Mouse (Mus musculus): ENCODE results near the gene Gm15448. TPM values are rescaled to one million over a fixed set of nuclear protein-coding genes. Genes with fewer than 3 reads are reported as not detected.
"Not testable (repeated sequence)": the region's sequence is repeated elsewhere in the genome, so short reads cannot be mapped to it uniquely, and the experiment has no call there.

The Gm15448 gene
- polyA plus RNA-seq (2016; fragmentation: Nextera tagmentation; extraction: Ambion mirVana) = not detected in 2 replicates

DNA sequence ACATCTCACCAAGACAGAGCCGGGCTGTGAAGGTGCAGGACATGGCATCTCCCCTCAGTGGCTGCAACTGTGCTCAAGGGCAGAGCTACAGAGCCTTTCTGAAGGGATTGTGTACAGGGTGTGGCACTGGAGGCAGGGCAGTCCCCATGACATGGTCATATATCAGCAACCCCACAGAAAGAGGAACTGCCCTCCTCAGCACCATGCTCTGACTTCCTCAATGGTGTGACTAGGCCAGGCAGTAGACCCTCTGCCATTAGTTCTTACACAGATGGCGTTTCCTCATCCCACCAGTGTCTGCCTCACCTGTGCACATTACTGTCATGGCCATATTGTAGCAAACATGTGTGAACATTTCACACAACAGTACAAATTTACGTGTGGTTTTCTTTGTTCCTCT is at the start of gene Gm15448:
Gene Gm15448, minus strand, starts transcription at position 89 of the 400 bp plus-strand sequence.
- H3K27me3 ChIP-seq (ENCODE audit: low read depth, poor library complexity, severe bottlenecking); DNase-seq (ENCODE audit: low spot score); H3K27ac ChIP-seq (replicated peaks); H3K4me1 ChIP-seq; H3K4me3 ChIP-seq; H3K36me3 ChIP-seq; H3K9me3 ChIP-seq (replicated peaks): not testable (repeated sequence)
- WGBS = 56% methylated on average over 1 of the region's 3 CpGs

DNA sequence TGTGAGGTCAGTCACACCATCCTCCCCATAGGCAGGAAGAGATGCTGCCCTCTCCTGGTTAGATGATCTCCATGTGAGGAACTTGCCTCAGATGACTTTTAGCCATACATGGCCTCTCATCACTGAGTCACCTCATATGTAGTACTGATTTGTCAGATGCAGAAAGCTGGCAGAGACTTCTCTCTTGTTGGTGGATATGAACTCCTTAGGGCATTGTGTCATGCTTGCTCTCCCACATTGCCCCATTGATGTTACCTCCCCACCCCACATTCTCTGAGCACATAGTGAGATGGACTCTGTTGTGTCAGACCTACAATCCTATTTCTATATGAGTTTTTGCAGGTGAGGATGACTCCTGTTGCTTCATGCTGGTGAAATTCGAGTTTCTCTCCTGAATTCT is 49.5 kb upstream of the Gm15448 start:
- DNase-seq (ENCODE audit: low spot score); H3K27ac ChIP-seq (replicated peaks); H3K36me3 ChIP-seq; H3K27me3 ChIP-seq (ENCODE audit: low read depth, poor library complexity, severe bottlenecking); H3K4me3 ChIP-seq; H3K9me3 ChIP-seq (replicated peaks); H3K4me1 ChIP-seq: not testable (repeated sequence)
- no CpG with 5 or more reads among the region's 1 CpGs for WGBS

- H3K4me1 ChIP-seq; DNase-seq (ENCODE audit: low spot score); H3K36me3 ChIP-seq; H3K27ac ChIP-seq (replicated peaks); H3K4me3 ChIP-seq; H3K27me3 ChIP-seq (ENCODE audit: low read depth, poor library complexity, severe bottlenecking); H3K9me3 ChIP-seq (replicated peaks): not testable (repeated sequence)
- WGBS = no CpG with 5 or more reads among the region's 2 CpGs
Measured at GRCm38 (mm10) chr7:3844951-3845350, 19.5 kb upstream of the Gm15448 start, which contains the start of gene Pira2. Pira2 (minus strand) TSS chr7:3845051.

- not testable (repeated sequence) for H3K9me3 ChIP-seq (replicated peaks); H3K4me1 ChIP-seq; H3K4me3 ChIP-seq; DNase-seq (ENCODE audit: low spot score); H3K36me3 ChIP-seq; H3K27ac ChIP-seq (replicated peaks); H3K27me3 ChIP-seq (ENCODE audit: low read depth, poor library complexity, severe bottlenecking)
- no CpG with 5 or more reads among the region's 1 CpGs for WGBS
Measured at GRCm38 (mm10) chr7:3837854-3838253, 12.4 kb upstream of the Gm15448 start.

- not testable (repeated sequence) for H3K27me3 ChIP-seq (ENCODE audit: low read depth, poor library complexity, severe bottlenecking); H3K4me1 ChIP-seq; DNase-seq (ENCODE audit: low spot score); H3K9me3 ChIP-seq (replicated peaks); H3K4me3 ChIP-seq; H3K36me3 ChIP-seq; H3K27ac ChIP-seq (replicated peaks)
Measured at GRCm38 (mm10) chr7:3830633-3831032, 5.1 kb upstream of the Gm15448 start.

- H3K27me3 ChIP-seq (ENCODE audit: low read depth, poor library complexity, severe bottlenecking); H3K27ac ChIP-seq (replicated peaks); H3K36me3 ChIP-seq; H3K9me3 ChIP-seq (replicated peaks); H3K4me3 ChIP-seq; H3K4me1 ChIP-seq; DNase-seq (ENCODE audit: low spot score): not testable (repeated sequence)
Measured at GRCm38 (mm10) chr7:3811912-3812311, 13.6 kb downstream of the Gm15448 start.

DNA sequence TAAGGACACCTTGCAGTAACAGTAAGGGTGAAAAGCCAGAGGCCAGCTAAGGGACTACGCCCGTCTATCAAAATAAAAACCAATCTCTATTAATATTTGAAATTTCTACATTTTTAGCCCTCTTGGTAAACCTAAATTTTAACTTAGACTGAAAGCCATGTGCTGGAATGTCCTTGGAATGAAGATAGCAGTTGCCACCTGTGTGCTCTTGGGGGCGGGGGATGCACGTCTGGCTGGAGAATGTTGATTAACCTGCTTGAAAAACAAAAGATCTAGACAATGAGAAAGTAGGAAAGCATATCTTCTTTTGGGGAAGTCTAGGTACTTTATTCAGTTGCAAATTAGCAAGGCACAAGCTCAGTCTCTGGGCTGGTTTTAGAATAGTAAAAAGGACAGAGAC is 22.6 kb downstream of the Gm15448 start:
- WGBS = 89% methylated on average over 4 of the region's 4 CpGs
- not testable (repeated sequence) for H3K4me3 ChIP-seq; H3K27ac ChIP-seq (replicated peaks); H3K27me3 ChIP-seq (ENCODE audit: low read depth, poor library complexity, severe bottlenecking); H3K4me1 ChIP-seq; DNase-seq (ENCODE audit: low spot score); H3K36me3 ChIP-seq
- peaks cover 12% of the 10 kb centered on the region; the same call in 1 of the 2 replicates for H3K9me3 ChIP-seq (replicated peaks)

- not testable (repeated sequence) for H3K4me1 ChIP-seq; H3K27me3 ChIP-seq (ENCODE audit: low read depth, poor library complexity, severe bottlenecking); DNase-seq (ENCODE audit: low spot score); H3K36me3 ChIP-seq; H3K27ac ChIP-seq (replicated peaks); H3K4me3 ChIP-seq
- 86% methylated on average over 3 of the region's 3 CpGs for WGBS
- H3K9me3 ChIP-seq (replicated peaks) = peaks cover 12% of the 10 kb centered on the region; the same call in 1 of the 2 replicates
Measured at GRCm38 (mm10) chr7:3799940-3800339, 25.5 kb downstream of the Gm15448 start.

DNA sequence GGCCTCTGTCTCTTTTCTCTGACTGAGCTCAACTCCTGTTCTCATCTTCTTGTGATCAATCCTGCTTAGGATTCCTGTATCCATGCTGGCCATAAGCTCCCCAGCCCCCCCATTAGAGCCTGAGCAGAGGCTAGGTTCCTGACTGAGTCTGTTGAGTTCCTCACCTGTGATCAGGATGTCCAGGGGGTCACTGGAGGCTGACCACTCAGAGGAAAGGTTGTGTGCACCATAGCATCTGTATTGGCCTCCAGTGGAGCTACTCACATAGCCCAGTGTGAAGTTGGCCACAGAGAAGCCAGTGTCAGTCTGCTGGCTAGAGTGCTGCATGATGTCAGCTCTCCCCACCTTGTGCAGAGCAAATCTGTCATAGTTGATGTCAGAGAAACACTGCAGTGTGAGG is 29.2 kb downstream of the Gm15448 start:
- not testable (repeated sequence) for H3K4me1 ChIP-seq; H3K9me3 ChIP-seq (replicated peaks); DNase-seq (ENCODE audit: low spot score); H3K27ac ChIP-seq (replicated peaks); H3K27me3 ChIP-seq (ENCODE audit: low read depth, poor library complexity, severe bottlenecking); H3K4me3 ChIP-seq; H3K36me3 ChIP-seq

Other genes starting within 250 kb of the Gm15448 start
- not detected in 2 replicates for gene Oscar, start 209.5 kb downstream of the Gm15448 start, polyA plus RNA-seq (2016; fragmentation: Nextera tagmentation; extraction: Ambion mirVana)
- gene Ndufa3, start 208.3 kb downstream of the Gm15448 start, polyA plus RNA-seq (2016; fragmentation: Nextera tagmentation; extraction: Ambion mirVana) = 372 and 423 TPM in 2 replicates
- 30.3 and 30.8 TPM in 2 replicates for gene Tfpt, start 195.8 kb downstream of the Gm15448 start, polyA plus RNA-seq (2016; fragmentation: Nextera tagmentation; extraction: Ambion mirVana)
- 174 and 180 TPM in 2 replicates for gene Prpf31, start 195.7 kb downstream of the Gm15448 start, polyA plus RNA-seq (2016; fragmentation: Nextera tagmentation; extraction: Ambion mirVana)
- 75.2 and 82.7 TPM in 2 replicates for gene Cnot3, start 180.4 kb downstream of the Gm15448 start, polyA plus RNA-seq (2016; fragmentation: Nextera tagmentation; extraction: Ambion mirVana)
- 18.0 and 19.8 TPM in 2 replicates for gene Leng1, start 159.8 kb downstream of the Gm15448 start, polyA plus RNA-seq (2016; fragmentation: Nextera tagmentation; extraction: Ambion mirVana)
- 3.1 TPM in 2 replicates for gene Tmc4, start 148.1 kb downstream of the Gm15448 start, polyA plus RNA-seq (2016; fragmentation: Nextera tagmentation; extraction: Ambion mirVana)
- 251 and 266 TPM in 2 replicates for gene Tsen34, start 132.8 kb downstream of the Gm15448 start, polyA plus RNA-seq (2016; fragmentation: Nextera tagmentation; extraction: Ambion mirVana)
- 30.6 and 32.5 TPM in 2 replicates for gene Mboat7, start 132.2 kb downstream of the Gm15448 start, polyA plus RNA-seq (2016; fragmentation: Nextera tagmentation; extraction: Ambion mirVana)
- 1,174 and 1,339 TPM in 2 replicates for gene Rps9, start 121.7 kb downstream of the Gm15448 start, polyA plus RNA-seq (2016; fragmentation: Nextera tagmentation; extraction: Ambion mirVana)
- gene Pirb, start 105.3 kb downstream of the Gm15448 start, polyA plus RNA-seq (2016; fragmentation: Nextera tagmentation; extraction: Ambion mirVana) = 0.12 and 0.25 TPM in 2 replicates
- 0.07 TPM in 1 of 2 replicates, not detected in the other for gene Pira2, start 19.4 kb upstream of the Gm15448 start, polyA plus RNA-seq (2016; fragmentation: Nextera tagmentation; extraction: Ambion mirVana)
- not detected in 2 replicates for gene Gm14548, start 72.4 kb upstream of the Gm15448 start, polyA plus RNA-seq (2016; fragmentation: Nextera tagmentation; extraction: Ambion mirVana)
- not detected in 2 replicates for gene Lilra6, start 89.8 kb upstream of the Gm15448 start, polyA plus RNA-seq (2016; fragmentation: Nextera tagmentation; extraction: Ambion mirVana)
- gene Lair1, start 237.5 kb upstream of the Gm15448 start, polyA plus RNA-seq (2016; fragmentation: Nextera tagmentation; extraction: Ambion mirVana) = 0.47 and 1.3 TPM in 2 replicates